Mouse (Mus musculus): ENCODE data around the gene Gys1. TPM values are rescaled to one million over a fixed set of nuclear protein-coding genes. Genes with fewer than 3 reads are reported as not detected.

The Gys1 gene
- total and polyA plus RNA-seq, 3 experiments = 14.0 to 27.2 (median 23.9) TPM

- no peaks in the 10 kb centered on the region for H3K9me3 ChIP-seq (replicated peaks; ENCODE audit: low read length)
- no peak for DNase-seq (ENCODE audit: extremely low read depth)
- TF ChIP-seq RCOR1 (conservative IDR thresholded peaks at IDR 0.05; ENCODE audit: low read depth, low read length) = no peak
- TF ChIP-seq SIN3A (IDR thresholded peaks at IDR 0.05; ENCODE audit: low read length) = no peak
- no peak for TF ChIP-seq RAD21 (IDR thresholded peaks at IDR 0.05; ENCODE audit: low read depth, low read length)
- no peak for TF ChIP-seq CHD2 (IDR thresholded peaks at IDR 0.05; ENCODE audit: low read length)
- no peak for TF ChIP-seq NELFE (IDR thresholded peaks at IDR 0.05; ENCODE audit: low read depth, low read length)
- TF ChIP-seq GABPA (IDR thresholded peaks at IDR 0.05; ENCODE audit: insufficient replicate concordance, low read depth, low read length) = no peak
- no peak for TF ChIP-seq PAX5 (IDR thresholded peaks at IDR 0.05; ENCODE audit: low read length)
- no peak for TF ChIP-seq ELF1 (IDR thresholded peaks at IDR 0.05; ENCODE audit: low read depth, low read length)
- TF ChIP-seq SMC3 (IDR thresholded peaks at IDR 0.05; ENCODE audit: low read depth, low read length) = no peak
- TF ChIP-seq UBTF (IDR thresholded peaks at IDR 0.05; ENCODE audit: low read depth, low read length) = no peak
- no peak for TF ChIP-seq MEF2A (IDR thresholded peaks at IDR 0.05; ENCODE audit: borderline replicate concordance, low read depth, low read length)
- H3K27ac ChIP-seq (ENCODE audit: insufficient read depth, low read depth) = no peak overlapping the region
- H3K79me2 ChIP-seq (replicated peaks; ENCODE audit: control insufficient read depth, extremely low read depth, insufficient read depth, poor library complexity, severe bottlenecking) = no peaks in the 10 kb centered on the region
- dilution Hi-C loops (cut with MboI; ENCODE audit: extremely low pct_ligation_motif_present, extremely low pct_unique_long_range_greater_than_20kb, low sequenced_read_pairs) = no loop called here
- H3K36me3 ChIP-seq (replicated peaks in 1 of 2; ENCODE audit: control insufficient read depth in 1 of 2, insufficient read depth in 1 of 2, low read length in 1 of 2) = peaks cover 24 to 72% of the 10 kb centered on the region in 2 experiments
- H3K4me1 ChIP-seq (ENCODE audit: control insufficient read depth in 1 of 2, insufficient read depth in 2 of 2) = peaks cover 5 to 10% of the 10 kb centered on the region in 2 experiments; a peak in 2 of 4 replicates
- no peak overlapping the region for H3K9ac ChIP-seq (ENCODE audit: insufficient read depth, low read depth)
- no peak overlapping the region for H3K4me3 ChIP-seq (replicated peaks in 1 of 3; ENCODE audit: low read depth in 2 of 3, low read length in 2 of 3, poor library complexity in 1 of 3)
- in situ Hi-C loops (cut with MboI; ENCODE audit: low pct_ligation_motif_present, low pct_unique_long_range_greater_than_20kb, low sequenced_read_pairs) = no loop called here
- no peaks in the 10 kb centered on the region for H3K27me3 ChIP-seq (replicated peaks)
- H3K4me2 ChIP-seq (ENCODE audit: insufficient read depth, low read depth, poor library complexity, severe bottlenecking) = no peak overlapping the region
These were observed 41.8 kb downstream of the Gys1 start for GRCm38 (mm10) chr7:45476453-45476852.

GRCm38 (mm10) chr7:45477003-45477402 is 42.4 kb downstream of the Gys1 start:
- H3K79me2 ChIP-seq (replicated peaks; ENCODE audit: control insufficient read depth, extremely low read depth, insufficient read depth, poor library complexity, severe bottlenecking) = no peaks in the 10 kb centered on the region
- H3K4me2 ChIP-seq (ENCODE audit: insufficient read depth, low read depth, poor library complexity, severe bottlenecking) = no peak overlapping the region
- no peak overlapping the region for H3K27ac ChIP-seq (ENCODE audit: insufficient read depth, low read depth)
- H3K4me1 ChIP-seq (ENCODE audit: control insufficient read depth in 1 of 2, insufficient read depth in 2 of 2) = peaks cover under 1 to 5% of the 10 kb centered on the region in 2 experiments; a peak in 2 of 4 replicates
- TF ChIP-seq ZMIZ1 (IDR thresholded peaks at IDR 0.05; ENCODE audit: low read depth, low read length) = no peak
- TF ChIP-seq HCFC1 (IDR thresholded peaks at IDR 0.05; ENCODE audit: low read depth, low read length) = no peak
- peak; percentile 53 to 78 for TF ChIP-seq CTCF (conservative IDR thresholded peaks at IDR 0.05 in 1 of 2, IDR thresholded peaks at IDR 0.05 in 1 of 2; ENCODE audit: low read depth in 2 of 2, low read length in 2 of 2)
- TF ChIP-seq SIN3A (IDR thresholded peaks at IDR 0.05; ENCODE audit: low read length) = no peak
- TF ChIP-seq KAT2A (IDR thresholded peaks at IDR 0.05; ENCODE audit: insufficient replicate concordance, low read length) = no peak
- no peak for TF ChIP-seq E2F4 (IDR thresholded peaks at IDR 0.05; ENCODE audit: insufficient replicate concordance, low read depth, low read length)
- no peak for TF ChIP-seq POLR2AphosphoS2 (IDR thresholded peaks at IDR 0.05; ENCODE audit: low read depth, low read length)
- TF ChIP-seq SMC3 (IDR thresholded peaks at IDR 0.05; ENCODE audit: low read depth, low read length) = peak; percentile 83
- TF ChIP-seq ZKSCAN1 (IDR thresholded peaks at IDR 0.05; ENCODE audit: borderline replicate concordance, low read depth, low read length) = no peak
- TF ChIP-seq JUN (IDR thresholded peaks at IDR 0.05; ENCODE audit: insufficient read depth, low read depth, low read length) = no peak
- no peak for TF ChIP-seq IRF4 (IDR thresholded peaks at IDR 0.05; ENCODE audit: low read depth, low read length)
- TF ChIP-seq RAD21 (IDR thresholded peaks at IDR 0.05; ENCODE audit: low read depth, low read length) = peak; percentile 47
- TF ChIP-seq POLR2A (IDR thresholded peaks at IDR 0.05; ENCODE audit: low read depth, low read length) = no peak
- no peak for TF ChIP-seq TCF12 (IDR thresholded peaks at IDR 0.05; ENCODE audit: low read depth, low read length)
- TF ChIP-seq ELF1 (IDR thresholded peaks at IDR 0.05; ENCODE audit: low read depth, low read length) = no peak
- no peak for TF ChIP-seq JUND (conservative IDR thresholded peaks at IDR 0.05; ENCODE audit: low read depth, low read length)
- peak; percentile 89 for TF ChIP-seq MAX (IDR thresholded peaks at IDR 0.05; ENCODE audit: low read length)
- TF ChIP-seq BHLHE40 (IDR thresholded peaks at IDR 0.05; ENCODE audit: low read depth, low read length) = no peak
- no peak for TF ChIP-seq ZNF384 (IDR thresholded peaks at IDR 0.05; ENCODE audit: low read depth, low read length)
- TF ChIP-seq MYC (IDR thresholded peaks at IDR 0.05; ENCODE audit: low read depth, low read length) = peak; percentile 64; the same call in 1 of the 2 replicates
- peak; percentile 62 for DNase-seq (ENCODE audit: extremely low read depth)
- no peak overlapping the region for H3K9ac ChIP-seq (ENCODE audit: insufficient read depth, low read depth)
- H3K27me3 ChIP-seq (replicated peaks) = no peaks in the 10 kb centered on the region
- in situ Hi-C loops (cut with MboI; ENCODE audit: low pct_ligation_motif_present, low pct_unique_long_range_greater_than_20kb, low sequenced_read_pairs) = no loop called here
- peaks cover 24 to 72% of the 10 kb centered on the region in 2 experiments for H3K36me3 ChIP-seq (replicated peaks in 1 of 2; ENCODE audit: control insufficient read depth in 1 of 2, insufficient read depth in 1 of 2, low read length in 1 of 2)
- H3K4me3 ChIP-seq (replicated peaks in 1 of 3; ENCODE audit: low read depth in 2 of 3, low read length in 2 of 3, poor library complexity in 1 of 3) = no peak overlapping the region
- H3K9me3 ChIP-seq (replicated peaks; ENCODE audit: low read length) = no peaks in the 10 kb centered on the region
- dilution Hi-C loops (cut with MboI; ENCODE audit: extremely low pct_ligation_motif_present, extremely low pct_unique_long_range_greater_than_20kb, low sequenced_read_pairs) = no loop called here

All from CH12.LX (cell line).